Mouse (Mus musculus) heart, embryonic 14.5 days (tissue): ENCODE results near the gene Casc3. TPM values are rescaled to one million over a fixed set of nuclear protein-coding genes. Genes with fewer than 3 reads are reported as not detected.
A peak's percentile ranks its signal among the peaks of the same experiment; 100 is the strongest.

Experiments
- ATAC-seq: fragments of 200-750 bp; cut with Nextera tagmentation; 2 replicates; pipeline ENCODE4 v1.8.0; 2017; ENCODE audit warnings: low read depth, moderate TSS enrichment; ENCODE audit not compliant: insufficient number of reproducible peaks, insufficient read depth, low FRiP score
- H3K27ac ChIP-seq, 2 experiments: fragments of 200-500 bp in 1 of 2; fragments of 300-500 bp in 1 of 2; sonication (generic) in 1 of 2; replicated peaks in 1 of 2; 2 replicates each; pipeline ENCODE4 v1.5.1; 2012 to 2014; ENCODE audit warnings: low read depth in 2 of 2, low read length in 2 of 2, control low read depth in 1 of 2, mild to moderate bottlenecking in 1 of 2, mixed read lengths in 1 of 2; ENCODE audit not compliant: control insufficient read depth in 1 of 2, insufficient read depth in 1 of 2
- H3K27me3 ChIP-seq: fragments of 300-500 bp; sonication (generic); 2 replicates; pipeline ENCODE4 v1.6.1; 2014; ENCODE audit warnings: mild to moderate bottlenecking, low read length, control low read depth; ENCODE audit not compliant: control insufficient read depth, insufficient read depth
- H3K36me3 ChIP-seq: fragments of 300-500 bp; sonication (generic); 2 replicates; pipeline ENCODE4 v1.6.1; 2014; ENCODE audit warnings: mild to moderate bottlenecking, control low read depth, low read length, mixed read lengths; ENCODE audit not compliant: control insufficient read depth, insufficient read depth
- H3K4me1 ChIP-seq, 2 experiments: fragments of 200-500 bp in 1 of 2; fragments of 300-500 bp in 1 of 2; sonication (generic) in 1 of 2; 2 replicates each; pipeline ENCODE4 v1.6.1; 2012 to 2014; ENCODE audit warnings: low read length in 2 of 2, control low read depth in 1 of 2, mixed read lengths in 1 of 2; ENCODE audit not compliant: control insufficient read depth in 2 of 2, insufficient read depth in 2 of 2
- H3K4me2 ChIP-seq: fragments of 300-500 bp; sonication (generic); 2 replicates; pipeline ENCODE4 v1.6.1; 2014; ENCODE audit warnings: mild to moderate bottlenecking, low read length
- H3K4me3 ChIP-seq, 2 experiments: fragments of 200-500 bp in 1 of 2; fragments of 300-500 bp in 1 of 2; sonication (generic) in 1 of 2; 2 replicates each; pipeline ENCODE4 v1.5.1; 2012 to 2014; ENCODE audit warnings: low read length in 2 of 2, mild to moderate bottlenecking in 2 of 2, control low read depth in 1 of 2, low read depth in 1 of 2, moderate library complexity in 1 of 2; ENCODE audit not compliant: control insufficient read depth in 1 of 2, insufficient read depth in 1 of 2
- H3K9ac ChIP-seq: fragments of 300-500 bp; sonication (generic); 2 replicates; pipeline ENCODE4 v1.6.1; 2014; ENCODE audit warnings: mild to moderate bottlenecking, low read length
- H3K9me3 ChIP-seq: fragments of 300-500 bp; sonication (generic); 2 replicates; pipeline ENCODE4 v1.6.1; 2016; ENCODE audit warnings: low read length, control low read depth; ENCODE audit not compliant: control insufficient read depth
- WGBS: fragments of 180-500 bp; shearing (Covaris S2); extraction: QIAGEN DNeasy Blood & Tissue Kit; methylation state at CpG from one replicate; pipeline ENCODE4 v1.1.7; 2014; 5-methylcytosine and 5-hydroxymethylcytosine counted together
- polyA plus RNA-seq: library from polyadenylated mRNA; unstranded; fragments of >200 nt; fragmentation: Nextera tagmentation; extraction: Ambion mirVana; gene quantifications from 2 replicates; pipeline ENCODE4 v1.2.1, GENCODE M21; 2014

The Casc3 gene
- polyA plus RNA-seq, 1 experiment from 2014 or later = 22.9 TPM

GRCm38 (mm10) chr11:98829091-98829775 is 24.5 kb downstream of the Casc3 start:
- Histone ChIP-seq H3K4me3 (no peak overlapping the region), H3K4me1 (no peaks in the 10 kb centered on the region), H3K4me2 (no peak overlapping the region), H3K36me3 (peaks cover 97% of the 10 kb centered on the region), H3K27me3 (no peaks in the 10 kb centered on the region), H3K9ac (no peak overlapping the region), H3K9me3 (no peaks in the 10 kb centered on the region), H3K27ac (no peak overlapping the region)
- 71% methylated on average over 12 of the region's 12 CpGs for WGBS
- ATAC-seq = no peak

GRCm38 (mm10) chr11:98829875-98830274 is 25.2 kb downstream of the Casc3 start:
- no peak overlapping the region for H3K27ac ChIP-seq
- H3K4me1 ChIP-seq = no peaks in the 10 kb centered on the region
- H3K9ac ChIP-seq = no peak overlapping the region
- peaks cover 96% of the 10 kb centered on the region for H3K36me3 ChIP-seq
- 82% methylated on average over 4 of the region's 4 CpGs for WGBS
- H3K27me3 ChIP-seq = no peaks in the 10 kb centered on the region
- H3K4me2 ChIP-seq = no peak overlapping the region
- H3K4me3 ChIP-seq = no peak overlapping the region
- no peaks in the 10 kb centered on the region for H3K9me3 ChIP-seq
- no peak for ATAC-seq

- Histone ChIP-seq H3K9ac (no peak overlapping the region), H3K4me3 (no peak overlapping the region), H3K4me1 (peaks cover 0 to 13% of the 10 kb centered on the region in 2 experiments; a peak in 3 of 4 replicates), H3K27me3 (peaks cover 15% of the 10 kb centered on the region), H3K36me3 (peaks cover 45% of the 10 kb centered on the region), H3K9me3 (no peaks in the 10 kb centered on the region), H3K4me2 (no peak overlapping the region), H3K27ac (no peak overlapping the region)
- ATAC-seq = no peak
- 44% methylated on average over 5 of the region's 5 CpGs for WGBS
Observed at GRCm38 (mm10) chr11:98835296-98835695, 30.6 kb downstream of the Casc3 start.

- Histone ChIP-seq H3K4me2 (no peak overlapping the region), H3K9me3 (no peaks in the 10 kb centered on the region), H3K4me1 (peaks cover 0 to 13% of the 10 kb centered on the region in 2 experiments; a peak in 3 of 4 replicates), H3K36me3 (peaks cover 41% of the 10 kb centered on the region), H3K4me3 (no peak overlapping the region), H3K27ac (no peak overlapping the region), H3K9ac (no peak overlapping the region), H3K27me3 (peaks cover 15% of the 10 kb centered on the region)
- no peak for ATAC-seq
- WGBS = 53% methylated on average over 3 of the region's 3 CpGs
Observed at GRCm38 (mm10) chr11:98835725-98836124, 31.0 kb downstream of the Casc3 start.

GRCm38 (mm10) chr11:98836128-98836527 is 31.4 kb downstream of the Casc3 start:
- Histone ChIP-seq H3K27ac (no peak overlapping the region), H3K4me2 (peak overlapping the region; percentile 99), H3K9ac (peak overlapping the region; percentile 77; the same call in 1 of the 2 replicates), H3K9me3 (no peaks in the 10 kb centered on the region), H3K4me1 (peaks cover 0 to 13% of the 10 kb centered on the region in 2 experiments; a peak in 3 of 4 replicates), H3K36me3 (peaks cover 37% of the 10 kb centered on the region), H3K27me3 (peaks cover 15% of the 10 kb centered on the region), H3K4me3 (peak overlapping the region in 1 of 2 experiments; percentile 71; a peak in 3 of 4 replicates)
- 26% methylated on average over 7 of the region's 7 CpGs for WGBS
- ATAC-seq = no peak

- Histone ChIP-seq H3K36me3 (peaks cover 31% of the 10 kb centered on the region), H3K9me3 (no peaks in the 10 kb centered on the region), H3K4me1 (peaks cover 0 to 13% of the 10 kb centered on the region in 2 experiments; a peak in 3 of 4 replicates), H3K9ac (peak within 1 kb of the TSS; percentile 77), H3K27ac (no peak within 1 kb of the TSS), H3K4me3 (peak within 1 kb of the TSS; percentile 71 to 72), H3K4me2 (peak within 1 kb of the TSS; percentile 99), H3K27me3 (peaks cover 15% of the 10 kb centered on the region)
- peak; percentile 80 for ATAC-seq
- WGBS = 1% methylated on average over 45 of the region's 48 CpGs
Observed at GRCm38 (mm10) chr11:98836651-98837141, 32.0 kb downstream of the Casc3 start, which contains the start of gene Rapgefl1. Gene Rapgefl1, plus strand, starts transcription at chr11:98836785.

- Histone ChIP-seq H3K27me3 (peaks cover 15% of the 10 kb centered on the region), H3K36me3 (peaks cover 25% of the 10 kb centered on the region), H3K27ac (no peak overlapping the region), H3K4me1 (peaks cover 0 to 13% of the 10 kb centered on the region in 2 experiments; a peak in 3 of 4 replicates), H3K9me3 (no peaks in the 10 kb centered on the region), H3K9ac (peak overlapping the region; percentile 77), H3K4me2 (peak overlapping the region; percentile 99), H3K4me3 (peak overlapping the region; percentile 71 to 72; a peak in 3 of 4 replicates)
- WGBS = 3% methylated on average over 24 of the region's 29 CpGs
- no peak for ATAC-seq
Observed at GRCm38 (mm10) chr11:98837231-98837704, 32.6 kb downstream of the Casc3 start.
